Mouse (Mus musculus) C2C12 (cell line): ENCODE data around the gene Fam222b. TPM values are rescaled to one million over a fixed set of nuclear protein-coding genes. Genes with fewer than 3 reads are reported as not detected.
A peak's percentile ranks its signal among the peaks of the same experiment; 100 is the strongest.

ENCODE experiments used
- H3K27me3 ChIP-seq: one replicate; pipeline ENCODE4 v1.6.1; 2011; ENCODE audit not compliant: control insufficient read depth, insufficient read depth, insufficient read length
- H3K36me3 ChIP-seq: one replicate; pipeline ENCODE4 v1.6.1; 2011; ENCODE audit not compliant: control insufficient read depth, insufficient read depth
- H3K4me3 ChIP-seq: one replicate; pipeline ENCODE4 v1.5.1; 2011; ENCODE audit warnings: mild to moderate bottlenecking, control low read depth; ENCODE audit not compliant: poor library complexity, insufficient read depth, severe bottlenecking
- H3K79me2 ChIP-seq: one replicate; pipeline ENCODE4 v1.6.1; 2011; ENCODE audit not compliant: control insufficient read depth, insufficient read depth
- H3K79me3 ChIP-seq: one replicate; pipeline ENCODE4 v1.6.1; 2011; ENCODE audit warnings: low read depth, control low read depth
- H3ac ChIP-seq: one replicate; pipeline ENCODE3; 2011; ENCODE audit warnings: low read depth; ENCODE audit not compliant: control insufficient read depth, insufficient read length
- CEBPB ChIP-seq: IDR thresholded peaks from one replicate; pipeline ENCODE4 v1.6.1; 2011; ENCODE audit warnings: low read depth, mild to moderate bottlenecking, control low read depth, moderate library complexity
- CTCF ChIP-seq: IDR thresholded peaks from one replicate; pipeline ENCODE4 v1.5.1; 2011; ENCODE audit not compliant: control insufficient read depth, insufficient read depth, insufficient read length
- FOSL1 ChIP-seq: IDR thresholded peaks from one replicate; pipeline ENCODE4 v1.8.0; 2011; ENCODE audit warnings: mild to moderate bottlenecking, low read length; ENCODE audit not compliant: poor library complexity, insufficient read depth, severe bottlenecking
- MAX ChIP-seq: IDR thresholded peaks from one replicate; pipeline ENCODE4 v1.6.1; 2011; ENCODE audit warnings: mild to moderate bottlenecking, control low read depth
- MYOD1 ChIP-seq: IDR thresholded peaks from one replicate; pipeline ENCODE4 v1.6.1; 2011; ENCODE audit warnings: low read depth; ENCODE audit not compliant: control insufficient read depth, insufficient read length
- MYOG ChIP-seq: IDR thresholded peaks from one replicate; pipeline ENCODE4 v1.6.1; 2011; ENCODE audit not compliant: control insufficient read depth, insufficient read length; ENCODE audit errors: extremely low read depth
- USF1 ChIP-seq: IDR thresholded peaks from one replicate; pipeline ENCODE4 v1.6.1; 2011; ENCODE audit warnings: low read depth, mild to moderate bottlenecking, control low read depth, moderate library complexity
- polyA plus RNA-seq: library from polyadenylated mRNA; unstranded; fragments of >200 nt; fragmentation: generic; extraction: Trizol; gene quantifications from one replicate; pipeline ENCODE4 v1.2.1, GENCODE M21; 2012; ENCODE audit warnings: missing spikeins

Fam222b gene
- polyA plus RNA-seq, 1 experiment: 12.2 TPM

DNA sequence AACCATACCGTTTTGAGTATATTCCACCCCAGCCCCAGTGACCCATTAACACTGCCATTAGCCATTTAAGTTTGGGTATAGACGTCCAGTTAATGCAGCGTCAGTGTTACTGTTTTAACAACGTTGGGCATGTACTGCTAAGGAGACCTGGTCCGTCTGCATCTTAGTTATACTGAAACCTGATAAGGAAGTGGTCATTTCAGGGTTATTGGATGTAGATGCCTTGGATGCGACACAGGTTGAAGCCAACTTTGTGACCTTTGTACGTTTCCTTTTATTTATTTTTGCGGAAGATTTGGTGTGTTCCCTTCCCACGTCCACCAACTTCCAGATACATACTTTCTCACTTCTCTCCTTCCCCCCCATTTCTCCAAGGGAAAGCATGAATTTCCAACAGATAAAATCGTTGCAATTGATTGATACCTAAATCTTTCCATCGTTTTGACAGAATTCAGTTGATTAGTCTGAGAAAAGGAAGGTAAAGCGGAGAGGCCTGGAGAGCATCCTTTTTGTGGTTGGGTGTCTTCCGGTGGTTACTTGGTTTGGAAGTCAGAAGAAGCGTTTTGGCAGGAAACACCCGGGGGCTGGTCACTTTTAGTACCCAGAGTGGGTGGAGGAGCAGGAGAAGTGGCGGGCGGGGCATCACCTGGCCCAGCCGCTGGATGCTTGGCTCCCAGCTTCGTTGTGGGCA lies 20.4 kb downstream of the Fam222b start:
- no peaks in the 10 kb centered on the region for H3K36me3 ChIP-seq
- peak overlapping the region; percentile 40 for H3K4me3 ChIP-seq
- H3K79me2 ChIP-seq: peaks cover 98% of the 10 kb centered on the region
- H3K27me3 ChIP-seq: no peaks in the 10 kb centered on the region
- H3ac ChIP-seq: peak overlapping the region; percentile 49
- TF ChIP-seq MAX: no peak
- no peak for TF ChIP-seq FOSL1
- TF ChIP-seq USF1: no peak
- no peak for TF ChIP-seq MYOD1
- no peak for TF ChIP-seq MYOG
- TF ChIP-seq CEBPB: no peak
- TF ChIP-seq CTCF: no peak
- H3K79me3 ChIP-seq: peaks cover 83% of the 10 kb centered on the region

DNA sequence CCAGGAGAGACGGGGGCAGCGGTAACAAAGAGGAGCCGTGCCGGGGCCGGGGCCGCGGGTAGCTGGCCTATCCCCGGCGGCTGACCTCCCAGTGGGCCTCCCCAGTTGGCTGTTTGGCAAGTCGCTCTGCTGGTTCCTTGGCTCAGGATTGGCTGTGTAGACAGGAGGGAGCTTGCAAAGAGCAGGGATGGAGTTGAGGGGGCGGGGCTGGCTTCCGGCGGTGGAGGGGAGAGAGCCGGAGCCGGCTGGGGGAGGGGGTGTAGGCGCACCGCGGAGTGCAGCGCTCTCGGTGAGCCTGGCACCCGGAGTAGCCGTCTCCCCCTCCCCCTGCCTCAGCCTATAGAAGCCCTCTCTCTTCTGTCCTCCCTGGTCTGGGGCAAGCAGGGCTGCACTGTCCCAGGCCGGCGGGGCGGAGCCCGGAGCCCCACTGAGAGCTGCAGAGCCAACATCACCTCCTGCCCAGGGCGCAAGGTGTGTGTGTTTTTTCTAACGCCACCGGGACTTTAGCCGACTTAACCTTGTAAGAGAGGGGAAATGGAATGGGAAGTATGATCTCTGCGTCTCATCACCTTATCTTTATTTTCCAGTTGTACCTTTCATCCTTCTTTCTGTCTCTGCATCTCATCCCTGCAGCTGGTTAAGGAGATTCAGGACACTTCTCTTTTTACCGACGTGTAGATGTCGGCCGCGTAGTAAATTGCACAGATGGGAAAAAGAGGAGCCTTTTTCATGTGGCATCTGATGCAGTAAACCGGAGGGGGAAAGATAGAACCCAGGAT lies 21.1 kb downstream of the Fam222b start:
- Histone ChIP-seq H3K79me3 (peaks cover 82% of the 10 kb centered on the region), H3K27me3 (no peaks in the 10 kb centered on the region), H3K79me2 (peaks cover 98% of the 10 kb centered on the region), H3ac (peak overlapping the region; percentile 69), H3K36me3 (no peaks in the 10 kb centered on the region), H3K4me3 (peak overlapping the region; percentile 40)
- no peak for TF ChIP-seq USF1
- no peak for TF ChIP-seq CEBPB
- no peak for TF ChIP-seq CTCF

DNA sequence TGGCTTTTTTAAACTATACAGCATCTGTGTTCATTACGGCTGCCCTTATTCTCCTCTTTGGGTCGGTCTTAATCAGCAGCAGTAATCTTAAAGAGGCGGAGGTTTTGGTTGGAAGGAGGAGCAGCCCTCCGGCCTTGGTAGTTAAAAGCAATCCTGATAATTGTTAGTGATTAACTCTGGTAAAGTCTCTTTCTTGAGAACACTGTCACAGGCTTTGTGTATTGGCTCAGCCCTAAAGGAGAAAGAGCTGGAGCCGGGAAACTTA lies 21.6 kb downstream of the Fam222b start:
- TF ChIP-seq MYOD1 (no peak), CEBPB (no peak), CTCF (no peak), MAX (no peak), FOSL1 (no peak), MYOG (no peak), USF1 (no peak)
- Histone ChIP-seq H3K79me2 (peaks cover 98% of the 10 kb centered on the region), H3K36me3 (no peaks in the 10 kb centered on the region), H3K79me3 (peaks cover 84% of the 10 kb centered on the region), H3ac (no peak overlapping the region), H3K4me3 (peak overlapping the region; percentile 40), H3K27me3 (no peaks in the 10 kb centered on the region)

DNA sequence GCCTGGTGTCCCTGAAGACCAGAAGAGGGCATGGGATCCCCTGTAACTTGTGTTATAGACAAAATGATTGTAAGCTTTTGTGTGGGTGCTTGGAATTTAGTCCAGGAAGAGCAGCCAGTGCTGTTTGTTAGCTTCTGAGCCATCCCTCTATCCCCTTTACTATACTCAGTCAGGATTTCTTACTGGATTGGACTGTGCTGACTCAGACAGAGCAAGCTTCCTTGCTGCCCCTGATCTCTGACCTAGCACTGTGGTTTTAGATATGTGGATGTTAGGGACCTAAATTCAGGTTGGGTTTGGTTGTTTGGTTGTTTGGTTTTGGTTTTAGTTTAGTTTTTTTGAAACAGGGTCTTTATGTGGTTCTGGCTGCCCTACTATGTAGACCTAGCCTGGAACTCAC lies 24.0 kb downstream of the Fam222b start:
- peaks cover 98% of the 10 kb centered on the region for H3K79me2 ChIP-seq
- H3K4me3 ChIP-seq: no peak overlapping the region

DNA sequence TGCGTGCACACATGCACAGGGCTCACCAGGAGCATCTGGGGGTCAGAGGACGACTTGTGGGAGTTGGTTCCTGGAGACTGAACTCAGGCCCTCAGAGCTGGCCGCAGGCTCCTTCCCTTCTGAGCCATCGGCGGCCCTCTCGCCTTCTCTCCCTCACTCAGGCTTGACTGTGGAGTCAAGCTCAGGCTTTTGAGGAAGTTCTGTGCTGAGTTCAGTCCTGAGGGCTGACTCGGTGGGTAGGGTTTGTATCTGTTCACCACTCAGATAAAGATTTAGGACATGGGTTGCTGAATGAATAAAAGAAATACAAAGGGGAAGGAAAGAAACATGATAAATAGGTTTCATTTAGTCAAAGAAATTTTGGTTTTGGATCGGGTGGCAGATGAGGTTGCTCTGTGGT lies 25.4 kb downstream of the Fam222b start:
- H3ac ChIP-seq: no peak overlapping the region
- H3K79me3 ChIP-seq: peaks cover 89% of the 10 kb centered on the region
- H3K4me3 ChIP-seq: no peak overlapping the region
- no peaks in the 10 kb centered on the region for H3K27me3 ChIP-seq
- no peaks in the 10 kb centered on the region for H3K36me3 ChIP-seq
- TF ChIP-seq FOSL1 (no peak), CEBPB (no peak), MAX (no peak)
- peaks cover 98% of the 10 kb centered on the region for H3K79me2 ChIP-seq

More for the DNA sequence above, 24.0 kb downstream of the Fam222b start:
- Histone ChIP-seq H3K79me3 (peaks cover 91% of the 10 kb centered on the region), H3ac (no peak overlapping the region), H3K27me3 (no peaks in the 10 kb centered on the region), H3K36me3 (no peaks in the 10 kb centered on the region)
- TF ChIP-seq CEBPB: no peak
- no peak for TF ChIP-seq MAX
- no peak for TF ChIP-seq CTCF
- TF ChIP-seq MYOG: no peak
- TF ChIP-seq USF1: no peak
- TF ChIP-seq FOSL1: no peak
- no peak for TF ChIP-seq MYOD1

DNA sequence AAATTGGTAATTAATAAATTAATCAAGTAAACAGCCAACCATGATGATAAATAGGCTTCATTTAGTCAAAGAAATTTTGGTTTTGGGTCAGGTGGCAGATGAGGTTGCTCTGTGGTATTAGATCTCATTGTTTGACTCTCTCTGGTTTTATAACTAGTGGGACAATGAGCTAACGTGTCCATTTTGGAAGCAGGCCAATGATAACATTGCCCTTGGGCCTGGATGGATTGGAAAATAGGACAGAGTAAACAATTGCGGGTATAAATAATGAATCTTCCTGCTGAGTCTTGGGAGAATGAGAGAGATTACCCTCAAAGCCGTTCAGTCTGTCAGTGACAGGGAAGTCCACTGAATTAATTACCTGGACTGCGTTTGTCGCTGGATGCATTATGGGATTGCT lies 26.7 kb downstream of the Fam222b start:
- no peak overlapping the region for H3K4me3 ChIP-seq
- no peaks in the 10 kb centered on the region for H3K36me3 ChIP-seq
- peaks cover 100% of the 10 kb centered on the region for H3K79me2 ChIP-seq
- H3ac ChIP-seq: no peak overlapping the region
- H3K27me3 ChIP-seq: no peaks in the 10 kb centered on the region
- TF ChIP-seq MAX: no peak
- no peak for TF ChIP-seq MYOD1
- TF ChIP-seq CTCF: no peak
- no peak for TF ChIP-seq MYOG
- no peak for TF ChIP-seq CEBPB
- H3K79me3 ChIP-seq: peaks cover 92% of the 10 kb centered on the region
